Mouse (Mus musculus) ovary, adult 18-20 months (tissue): ENCODE data around the gene Tceal9.
"Not testable (repeated sequence)": the region's sequence is repeated elsewhere in the genome, so short reads cannot be mapped to it uniquely, and the experiment has no call there.

Experiments
- DNase-seq: peaks from one replicate; pipeline ENCODE4 v3.0.0; 2022; ENCODE audit warnings: low spot score, mixed read lengths

Tceal9 gene

GRCm38 (mm10) chrX:136270393-136271111 lies 25.7 kb downstream of the Tceal9 start:
- DNase-seq, result not testable (repeated sequence)

DNA sequence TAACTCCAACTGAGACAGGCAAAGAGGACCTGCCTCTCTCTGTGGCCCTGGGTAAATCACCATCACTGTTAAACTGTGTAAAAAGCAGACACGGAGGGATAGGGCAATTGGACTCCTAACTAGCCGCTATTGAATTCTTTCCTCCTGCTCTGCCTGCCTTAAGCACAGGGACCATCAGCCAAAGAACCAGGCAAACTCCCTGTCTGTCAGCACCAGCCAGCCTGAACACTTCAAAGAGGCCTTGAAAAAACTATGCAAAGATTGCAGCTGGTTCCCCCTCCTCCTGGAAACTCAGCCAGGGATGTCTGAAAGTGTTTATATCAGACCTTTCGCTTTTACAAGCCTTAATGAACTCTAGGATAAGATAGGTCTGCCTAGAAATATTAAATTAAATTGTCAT lies 29.7 kb downstream of the Tceal9 start:
- DNase-seq, result no peak

- no peak for DNase-seq
Measured at GRCm38 (mm10) chrX:136275386-136275785, 30.5 kb downstream of the Tceal9 start.

- no peak for DNase-seq
Measured at GRCm38 (mm10) chrX:136277577-136277976, 32.7 kb downstream of the Tceal9 start.

DNA sequence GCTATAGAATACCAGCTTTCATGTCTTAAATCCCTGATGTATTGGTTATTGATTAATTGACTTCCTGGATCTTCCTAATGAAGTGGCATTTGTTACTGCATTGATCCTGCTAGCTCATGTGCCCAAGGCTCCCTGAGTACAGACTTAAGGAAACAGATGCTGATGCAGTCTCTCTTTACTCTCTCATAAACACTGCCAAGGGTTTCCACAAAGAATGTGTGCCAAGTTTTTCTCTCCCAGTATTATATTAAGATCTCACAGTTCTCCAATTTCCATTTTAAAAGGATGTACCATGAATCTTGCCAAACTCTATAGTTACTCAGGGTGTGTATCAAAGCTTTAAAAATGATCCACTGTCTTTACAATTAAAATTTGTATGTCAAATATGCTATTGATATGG lies 33.5 kb downstream of the Tceal9 start:
- DNase-seq, result no peak

- DNase-seq, result no peak
Measured at GRCm38 (mm10) chrX:136279410-136279809, 34.5 kb downstream of the Tceal9 start.

- DNase-seq, result no peak
Measured at GRCm38 (mm10) chrX:136290817-136291281, 46.0 kb downstream of the Tceal9 start.
